Mouse (Mus musculus): ENCODE data around the gene Ypel3.

- TF ChIP-seq EP300 (IDR thresholded peaks at IDR 0.05; ENCODE audit: low read depth) = no peak
- 0 out of 2 replicates have a peak, but pooled peaks have one; percentile 4 for TF ChIP-seq CTCF (IDR thresholded peaks at IDR 0.05; ENCODE audit: low read depth)
These were observed 11.2 kb upstream of the Ypel3 start for GRCm38 (mm10) chr7:126765540-126765939.
